12 mouse cellular contexts compared by ENCODE assay signal in the genomic region with DNA sequence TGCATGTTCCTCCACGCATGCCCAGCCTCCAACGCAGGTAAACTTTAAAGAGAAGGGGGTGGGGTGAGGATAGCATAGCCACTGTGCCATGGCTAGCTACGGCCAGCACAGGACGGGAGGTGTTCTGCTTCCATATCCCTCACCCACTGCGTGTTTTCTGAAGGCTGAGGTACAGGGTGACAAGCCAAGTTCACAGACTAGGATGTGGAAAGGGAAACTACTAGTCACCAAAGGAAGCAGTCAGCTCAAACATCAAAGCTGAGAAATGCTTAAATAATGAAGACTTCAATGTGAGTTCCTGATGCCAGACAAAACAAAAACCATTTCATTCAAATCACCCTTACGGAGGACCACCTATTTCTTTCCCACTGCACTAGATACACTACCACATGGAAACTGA.
"Had no signal": no experiment of that assay in that cellular context is flagged by ENCODE, and none has a peak within 500 bp of the region (broad histone marks: within the 10 kb centered on the region; RNA-seq: fewer than 3 reads in every experiment).

No protein-coding gene starts in this region.

- ATAC-seq: intestine, embryonic 16.5 days; midbrain, embryonic 16.5 days had no signal

- H3K9me3 ChIP-seq: kidney, embryonic 15.5 days; limb, embryonic 10.5 days; lung, embryonic 15.5 days; midbrain, embryonic 12.5 days; stomach, embryonic 15.5 days had no signal

- H3K4me2 ChIP-seq: kidney, embryonic 15.5 days; lung, embryonic 15.5 days; midbrain, embryonic 12.5 days; stomach, embryonic 15.5 days had no signal

- H3K9ac ChIP-seq: kidney, embryonic 15.5 days; liver, embryonic 14.5 days; lung, embryonic 15.5 days; midbrain, embryonic 12.5 days; stomach, embryonic 15.5 days had no signal

- DNase-seq: kidney, postnatal 14 days; lung, postnatal 14 days; right cerebral cortex, postnatal 25 days; thymus, postnatal 36 days had no signal

- H3K27me3 ChIP-seq: kidney, embryonic 15.5 days; lung, embryonic 15.5 days; midbrain, embryonic 12.5 days; stomach, embryonic 15.5 days had no signal

- H3K36me3 ChIP-seq: kidney, embryonic 15.5 days; limb, embryonic 10.5 days; lung, embryonic 15.5 days; midbrain, embryonic 12.5 days; stomach, embryonic 15.5 days had no signal

- H3K27ac ChIP-seq: kidney, embryonic 15.5 days; limb, embryonic 10.5 days; liver, embryonic 14.5 days; lung, embryonic 15.5 days; midbrain, embryonic 12.5 days; stomach, embryonic 15.5 days had no signal

- H3K4me3 ChIP-seq: kidney, embryonic 15.5 days; limb, embryonic 10.5 days; lung, embryonic 15.5 days; midbrain, embryonic 12.5 days; stomach, embryonic 15.5 days had no signal
